Mouse (Mus musculus): Measurements from ENCODE around the gene Poc1a.

Poc1a gene

GRCm38 (mm10) chr9:106369801-106370485 lies 89.1 kb downstream of the Poc1a start:
- no peak for TF ChIP-seq NANOG (IDR thresholded peaks at IDR 0.05; ENCODE audit: borderline replicate concordance, low read length)
- TF ChIP-seq CTCF (conservative IDR thresholded peaks at IDR 0.05; ENCODE audit: low read length) = no peak
- TF ChIP-seq POU5F1 (IDR thresholded peaks at IDR 0.05; ENCODE audit: borderline replicate concordance, low read length) = no peak

GRCm38 (mm10) chr9:106370620-106371383 lies 89.9 kb downstream of the Poc1a start:
- H3K36me3 ChIP-seq (ENCODE audit: insufficient read depth, low read length) = peaks cover 39% of the 10 kb centered on the region
- H3K9me3 ChIP-seq (ENCODE audit: low read length) = no peaks in the 10 kb centered on the region
- peaks cover 56% of the 10 kb centered on the region for H3K4me1 ChIP-seq (replicated peaks; ENCODE audit: low read depth, low read length)
- H3K4me3 ChIP-seq (replicated peaks; ENCODE audit: low read length) = no peak overlapping the region; the same call in 1 of the 2 replicates
- no peak for TF ChIP-seq CTCF (conservative IDR thresholded peaks at IDR 0.05; ENCODE audit: low read length)
- no peak for TF ChIP-seq NANOG (IDR thresholded peaks at IDR 0.05; ENCODE audit: borderline replicate concordance, low read length)
- no peak for TF ChIP-seq POU5F1 (IDR thresholded peaks at IDR 0.05; ENCODE audit: borderline replicate concordance, low read length)
- H3K27me3 ChIP-seq (ENCODE audit: insufficient read depth, low read length) = peaks cover 43% of the 10 kb centered on the region

More at GRCm38 (mm10) chr9:106369801-106370485, 89.1 kb downstream of the Poc1a start:
- Histone ChIP-seq H3K36me3 (ENCODE audit: insufficient read depth, low read length) (peaks cover 39% of the 10 kb centered on the region), H3K4me3 (replicated peaks; ENCODE audit: low read length) (peak overlapping the region; percentile 86), H3K4me1 (replicated peaks; ENCODE audit: low read depth, low read length) (peaks cover 56% of the 10 kb centered on the region), H3K9me3 (ENCODE audit: low read length) (no peaks in the 10 kb centered on the region), H3K27me3 (ENCODE audit: insufficient read depth, low read length) (peaks cover 45% of the 10 kb centered on the region)

GRCm38 (mm10) chr9:106371384-106371671 lies 90.5 kb downstream of the Poc1a start:
- peaks cover 38% of the 10 kb centered on the region for H3K27me3 ChIP-seq (ENCODE audit: insufficient read depth, low read length)
- peaks cover 52% of the 10 kb centered on the region for H3K4me1 ChIP-seq (replicated peaks; ENCODE audit: low read depth, low read length)
- TF ChIP-seq NANOG (IDR thresholded peaks at IDR 0.05; ENCODE audit: borderline replicate concordance, low read length) (no peak), CTCF (conservative IDR thresholded peaks at IDR 0.05; ENCODE audit: low read length) (no peak), POU5F1 (IDR thresholded peaks at IDR 0.05; ENCODE audit: borderline replicate concordance, low read length) (no peak)
- peaks cover 39% of the 10 kb centered on the region for H3K36me3 ChIP-seq (ENCODE audit: insufficient read depth, low read length)
- H3K9me3 ChIP-seq (ENCODE audit: low read length) = no peaks in the 10 kb centered on the region
- no peak overlapping the region for H3K4me3 ChIP-seq (replicated peaks; ENCODE audit: low read length)

- Histone ChIP-seq H3K4me1 (replicated peaks; ENCODE audit: low read depth, low read length) (peaks cover 48% of the 10 kb centered on the region), H3K9me3 (ENCODE audit: low read length) (no peaks in the 10 kb centered on the region), H3K4me3 (replicated peaks; ENCODE audit: low read length) (no peak overlapping the region), H3K36me3 (ENCODE audit: insufficient read depth, low read length) (peaks cover 39% of the 10 kb centered on the region), H3K27me3 (ENCODE audit: insufficient read depth, low read length) (peaks cover 33% of the 10 kb centered on the region)
- TF ChIP-seq CTCF (conservative IDR thresholded peaks at IDR 0.05; ENCODE audit: low read length) = no peak
- TF ChIP-seq POU5F1 (IDR thresholded peaks at IDR 0.05; ENCODE audit: borderline replicate concordance, low read length) = no peak
- TF ChIP-seq NANOG (IDR thresholded peaks at IDR 0.05; ENCODE audit: borderline replicate concordance, low read length) = no peak
Measured at GRCm38 (mm10) chr9:106371776-106372175, 90.9 kb downstream of the Poc1a start.

GRCm38 (mm10) chr9:106372431-106373412 lies 91.9 kb downstream of the Poc1a start:
- TF ChIP-seq NANOG (IDR thresholded peaks at IDR 0.05; ENCODE audit: borderline replicate concordance, low read length) = no peak
- no peak for TF ChIP-seq CTCF (conservative IDR thresholded peaks at IDR 0.05; ENCODE audit: low read length)
- TF ChIP-seq POU5F1 (IDR thresholded peaks at IDR 0.05; ENCODE audit: borderline replicate concordance, low read length) = no peak
- H3K9me3 ChIP-seq (ENCODE audit: low read length) = no peaks in the 10 kb centered on the region
- H3K4me3 ChIP-seq (replicated peaks; ENCODE audit: low read length) = no peak overlapping the region
- peaks cover 44% of the 10 kb centered on the region for H3K36me3 ChIP-seq (ENCODE audit: insufficient read depth, low read length)
- H3K27me3 ChIP-seq (ENCODE audit: insufficient read depth, low read length) = peaks cover 27% of the 10 kb centered on the region
- H3K4me1 ChIP-seq (replicated peaks; ENCODE audit: low read depth, low read length) = peaks cover 48% of the 10 kb centered on the region

- Histone ChIP-seq H3K27me3 (ENCODE audit: insufficient read depth, low read length) (peaks cover 28% of the 10 kb centered on the region), H3K4me3 (replicated peaks; ENCODE audit: low read length) (no peak overlapping the region), H3K9me3 (ENCODE audit: low read length) (no peaks in the 10 kb centered on the region), H3K4me1 (replicated peaks; ENCODE audit: low read depth, low read length) (peaks cover 44% of the 10 kb centered on the region), H3K36me3 (ENCODE audit: insufficient read depth, low read length) (peaks cover 47% of the 10 kb centered on the region)
- TF ChIP-seq CTCF (conservative IDR thresholded peaks at IDR 0.05; ENCODE audit: low read length) (no peak), POU5F1 (IDR thresholded peaks at IDR 0.05; ENCODE audit: borderline replicate concordance, low read length) (no peak), NANOG (IDR thresholded peaks at IDR 0.05; ENCODE audit: borderline replicate concordance, low read length) (no peak)
Measured at GRCm38 (mm10) chr9:106373973-106374372, 93.1 kb downstream of the Poc1a start.

GRCm38 (mm10) chr9:106377247-106377646 lies 96.4 kb downstream of the Poc1a start:
- peaks cover 26% of the 10 kb centered on the region for H3K4me1 ChIP-seq (replicated peaks; ENCODE audit: low read depth, low read length)
- no peak for TF ChIP-seq POU5F1 (IDR thresholded peaks at IDR 0.05; ENCODE audit: borderline replicate concordance, low read length)
- no peak for TF ChIP-seq NANOG (IDR thresholded peaks at IDR 0.05; ENCODE audit: borderline replicate concordance, low read length)
- no peak for TF ChIP-seq CTCF (conservative IDR thresholded peaks at IDR 0.05; ENCODE audit: low read length)
- peaks cover 14% of the 10 kb centered on the region for H3K27me3 ChIP-seq (ENCODE audit: insufficient read depth, low read length)
- peaks cover 32% of the 10 kb centered on the region for H3K36me3 ChIP-seq (ENCODE audit: insufficient read depth, low read length)
- H3K4me3 ChIP-seq (replicated peaks; ENCODE audit: low read length) = no peak overlapping the region
- no peaks in the 10 kb centered on the region for H3K9me3 ChIP-seq (ENCODE audit: low read length)

- H3K36me3 ChIP-seq (ENCODE audit: insufficient read depth, low read length) = peaks cover 24% of the 10 kb centered on the region
- H3K27me3 ChIP-seq (ENCODE audit: insufficient read depth, low read length) = peaks cover 14% of the 10 kb centered on the region
- H3K4me3 ChIP-seq (replicated peaks; ENCODE audit: low read length) = no peak overlapping the region
- peaks cover 26% of the 10 kb centered on the region for H3K4me1 ChIP-seq (replicated peaks; ENCODE audit: low read depth, low read length)
- TF ChIP-seq CTCF (conservative IDR thresholded peaks at IDR 0.05; ENCODE audit: low read length) (no peak), NANOG (IDR thresholded peaks at IDR 0.05; ENCODE audit: borderline replicate concordance, low read length) (no peak), POU5F1 (IDR thresholded peaks at IDR 0.05; ENCODE audit: borderline replicate concordance, low read length) (no peak)
- no peaks in the 10 kb centered on the region for H3K9me3 ChIP-seq (ENCODE audit: low read length)
Measured at GRCm38 (mm10) chr9:106378045-106378444, 97.2 kb downstream of the Poc1a start.

Data from E14TG2a.4 (cell line).